Mouse (Mus musculus): ENCODE data around the gene E4f1.
A peak's percentile ranks its signal among the peaks of the same experiment; 100 is the strongest.

The E4f1 gene

DNA sequence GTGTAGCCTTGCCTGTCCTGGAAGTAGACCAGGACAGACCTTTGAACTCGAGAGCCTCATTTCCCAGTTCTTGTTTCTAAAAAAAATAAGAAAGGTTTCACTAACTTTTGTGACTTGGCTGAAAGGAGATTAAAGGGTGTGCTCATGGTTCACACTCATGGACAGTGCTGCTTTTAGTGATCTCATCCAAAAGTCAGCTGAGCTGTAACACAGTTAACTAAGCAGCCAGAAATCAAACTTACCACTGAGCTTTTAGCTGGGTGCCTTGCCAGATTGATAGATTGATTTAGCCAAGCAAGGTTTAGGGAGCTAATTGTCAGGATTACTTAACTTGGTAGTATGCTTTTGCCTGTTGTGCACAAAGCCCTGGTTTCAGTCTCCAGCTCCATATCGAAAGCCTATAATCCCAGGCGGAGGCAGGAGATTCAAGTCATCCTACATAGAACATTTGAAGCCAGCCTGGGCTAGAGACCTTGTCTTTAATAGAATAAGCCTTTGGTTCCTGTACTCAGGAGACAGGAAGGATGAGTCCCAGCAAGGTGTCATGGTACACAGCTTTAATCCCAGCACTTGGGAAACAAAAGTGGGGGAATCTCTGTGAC is 54.0 kb downstream of the E4f1 start:
- no peak for DNase-seq (ENCODE audit: low spot score in 2 of 2)

DNA sequence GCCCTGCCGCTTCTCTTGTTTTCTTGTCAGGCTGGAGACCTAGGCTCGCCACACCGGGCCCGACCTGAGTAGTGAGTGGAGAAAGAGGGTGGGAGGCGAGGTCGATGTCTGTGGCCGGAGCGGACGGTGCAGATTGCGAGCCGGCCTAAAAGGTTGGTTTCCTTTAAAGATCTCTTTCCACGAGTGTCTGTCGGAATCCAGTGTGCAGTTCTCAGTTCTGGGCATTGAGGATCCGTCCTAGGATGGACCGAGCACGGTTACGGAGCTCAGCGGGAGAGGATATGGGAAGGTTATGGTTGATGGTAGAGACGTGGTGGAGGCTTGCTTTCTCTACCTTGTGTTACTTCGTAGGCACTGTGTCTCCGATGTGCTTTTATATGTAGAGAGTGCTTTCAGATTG is 55.1 kb downstream of the E4f1 start:
- no peak for DNase-seq (ENCODE audit: low spot score in 2 of 2)

DNA sequence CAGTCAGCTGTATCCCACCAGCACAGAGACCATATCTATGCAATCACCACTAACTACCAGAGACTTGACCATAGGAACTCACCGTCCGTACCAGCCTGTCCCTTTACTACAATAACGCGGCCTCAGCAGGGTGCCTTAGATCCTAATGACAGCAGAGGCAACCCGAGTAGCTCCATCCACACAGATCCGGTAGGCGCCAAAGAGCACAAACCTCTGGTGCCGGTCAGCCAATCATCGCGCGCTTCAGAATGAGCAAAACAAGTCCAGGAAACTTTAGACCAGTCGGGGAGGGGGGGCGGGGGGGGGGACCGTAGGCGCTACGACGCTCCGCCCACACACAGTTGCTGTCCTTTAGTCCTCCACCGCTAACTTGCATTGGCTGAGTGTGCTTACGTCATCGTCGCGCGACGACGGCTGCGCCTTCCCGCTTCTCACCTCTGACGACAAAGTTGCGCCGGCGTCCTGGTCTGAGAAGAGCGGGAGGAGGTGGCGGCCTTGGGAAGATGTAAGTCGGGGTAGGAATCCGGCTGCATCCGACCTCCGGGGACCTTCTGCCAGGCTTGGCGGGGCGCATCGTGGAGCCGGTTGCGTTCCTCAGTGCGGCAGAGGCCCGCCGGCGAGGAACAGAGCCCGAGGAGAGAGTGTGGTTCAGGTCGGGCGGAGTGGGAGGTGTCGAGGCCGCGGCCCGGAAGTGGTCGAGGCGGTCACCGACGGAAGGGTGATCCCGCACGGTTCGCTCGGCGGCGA is 55.7 kb downstream of the E4f1 start, which contains the start of gene Rnps1:
TSS of gene Rnps1 (plus strand) at position 336 of the 747 bp plus-strand sequence.
- peak; percentile 91 to 93 for DNase-seq (ENCODE audit: low spot score in 2 of 2)

DNA sequence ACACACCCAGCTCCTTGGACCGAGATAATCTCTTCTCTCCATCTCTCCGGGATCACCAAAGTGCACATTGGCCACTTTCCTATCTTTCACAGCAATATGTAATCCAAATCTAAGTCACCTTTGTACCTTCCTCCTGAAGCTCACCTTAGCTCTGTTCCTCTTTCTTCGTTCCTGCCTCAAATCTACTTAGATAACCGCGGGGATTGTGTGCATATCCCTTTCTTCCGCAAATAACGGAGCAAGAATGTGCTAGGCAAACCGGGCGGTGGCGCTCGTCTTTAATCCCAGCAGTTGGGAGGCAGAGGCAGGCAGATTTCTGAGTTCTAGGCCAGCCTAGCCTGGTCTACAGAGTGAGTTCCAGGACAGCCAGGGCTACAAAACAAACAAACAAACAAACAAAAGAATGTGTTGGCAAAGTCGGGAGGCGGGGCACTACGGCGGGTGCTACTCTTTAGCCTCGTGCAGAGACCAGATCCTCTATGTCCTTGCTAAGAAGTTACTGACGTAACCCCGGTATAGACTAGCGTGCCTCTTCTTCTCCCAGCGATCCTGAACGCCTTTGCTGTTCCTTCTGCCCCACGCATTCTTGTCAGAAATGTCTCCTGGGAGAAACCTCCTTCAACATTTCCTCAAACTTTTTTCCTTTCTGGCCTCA is 56.4 kb downstream of the E4f1 start:
- DNase-seq (ENCODE audit: low spot score in 2 of 2), result peak; percentile 37 to 47

DNA sequence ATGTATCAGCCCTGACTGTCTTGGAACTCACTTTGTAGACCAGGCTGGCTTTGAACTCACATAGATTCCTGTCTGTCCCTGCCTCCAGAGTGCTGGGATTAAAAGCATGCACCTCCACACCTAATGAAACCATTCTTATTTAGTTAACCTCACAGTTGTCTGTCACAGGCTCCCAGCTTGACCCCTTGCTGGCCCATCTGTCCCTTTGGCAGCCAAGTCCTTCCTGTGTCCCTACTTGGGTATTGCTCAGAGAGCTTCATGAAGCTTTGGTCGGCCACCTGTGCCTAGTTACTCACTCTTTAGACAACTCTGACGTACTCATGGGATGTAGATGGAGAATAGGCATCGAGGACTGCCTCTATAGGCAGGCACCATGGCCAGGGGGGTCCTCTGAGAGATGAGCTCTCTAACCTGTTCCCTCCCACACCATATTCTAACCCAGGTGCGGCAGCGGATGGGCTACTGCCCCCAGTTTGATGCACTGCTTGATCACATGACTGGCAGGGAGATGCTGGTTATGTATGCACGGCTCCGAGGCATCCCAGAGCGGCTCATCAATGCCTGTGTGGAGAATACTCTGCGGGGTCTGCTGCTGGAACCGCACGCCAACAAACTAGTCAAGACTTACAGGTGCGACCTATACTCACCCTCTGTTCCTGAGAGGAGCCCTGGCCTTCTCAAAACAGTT is 62.9 kb downstream of the E4f1 start:
- no peak for DNase-seq (ENCODE audit: low spot score in 2 of 2)

DNA sequence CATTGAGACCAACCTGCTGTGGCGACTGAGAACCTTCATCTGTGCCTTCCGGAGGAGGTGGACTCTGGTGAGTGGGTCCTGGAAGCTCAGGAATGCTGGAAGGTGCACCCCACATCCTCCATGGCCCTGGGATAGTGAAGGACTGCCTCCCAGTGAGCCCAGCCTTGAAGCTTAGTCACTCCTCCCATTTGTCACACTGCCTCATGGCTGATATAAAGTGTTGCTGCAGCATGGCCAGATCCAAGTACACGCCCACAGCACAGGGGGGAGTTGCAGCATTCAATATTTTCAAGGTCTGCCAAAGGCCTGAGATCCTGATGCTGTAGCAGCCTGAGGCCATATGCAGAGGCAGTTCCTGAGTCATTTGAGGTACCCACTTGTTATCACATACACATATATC is 67.7 kb downstream of the E4f1 start:
- no peak for DNase-seq (ENCODE audit: low spot score in 2 of 2)

DNA sequence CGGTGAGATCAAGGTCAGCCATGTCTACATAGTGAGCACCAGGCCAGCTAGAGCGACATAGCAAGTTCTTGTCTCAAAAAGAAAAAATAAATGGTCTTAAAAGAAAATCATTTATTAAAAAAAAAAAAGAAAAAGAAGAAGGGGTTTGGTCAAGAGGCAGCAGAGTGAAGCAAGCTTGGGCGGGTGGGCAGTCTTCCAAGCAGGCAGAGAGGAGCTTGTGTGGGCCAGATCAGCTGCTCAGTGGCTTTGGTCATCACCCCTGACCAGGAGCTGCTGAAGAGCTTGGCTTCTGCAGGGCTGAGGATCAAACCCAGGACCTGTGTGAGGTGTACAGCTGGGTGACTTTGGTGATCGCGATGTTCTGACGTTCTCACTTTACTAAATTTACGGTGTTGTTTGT is 75.7 kb downstream of the E4f1 start:
- no peak for DNase-seq (ENCODE audit: low spot score in 2 of 2)

All from spleen, postnatal 36 days (tissue).